Mouse (Mus musculus): ENCODE measurements around the gene Fam189a2. TPM values are rescaled to one million over a fixed set of nuclear protein-coding genes. Genes with fewer than 3 reads are reported as not detected.

The Fam189a2 gene
- 0.24 TPM for polyA plus RNA-seq (2017; shearing (Covaris generic))

DNA sequence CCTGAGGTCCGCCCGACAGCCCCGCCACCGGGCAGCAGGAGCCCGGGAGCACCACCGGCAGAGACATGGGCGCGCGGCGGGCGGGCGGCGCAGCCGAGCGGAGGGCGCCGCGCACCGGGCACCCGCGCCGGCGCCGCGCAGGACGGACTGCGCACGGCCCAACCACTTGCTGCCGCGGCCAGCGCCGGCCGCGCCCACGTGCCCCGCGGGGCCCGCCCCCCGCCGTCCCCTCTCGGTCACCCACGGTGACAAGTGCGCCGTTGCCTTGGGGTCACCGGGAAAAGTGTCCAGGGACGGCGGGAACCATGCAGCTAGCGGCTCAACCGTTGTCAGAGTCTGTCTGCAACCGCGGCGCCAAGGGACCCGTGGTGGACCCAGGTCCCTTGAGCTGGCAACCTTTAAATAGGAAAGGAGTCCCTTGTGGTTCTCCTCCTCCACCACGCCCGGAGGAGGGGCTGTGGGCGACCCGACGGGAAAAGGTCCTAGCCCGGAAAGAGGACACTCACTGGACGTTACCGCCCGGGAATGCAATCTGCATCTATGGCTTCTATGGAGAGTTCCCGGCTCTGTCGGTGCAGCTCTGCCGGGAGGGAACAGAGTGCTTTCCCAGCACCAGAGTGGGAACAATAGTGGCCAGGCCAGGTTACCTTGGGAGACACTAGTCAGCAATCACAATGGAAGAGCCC, at the start of gene Fam189a2:
Gene Fam189a2 (minus strand): TSS at position 149 of the 686 bp plus-strand sequence.

Other genes with a start within 250 kb of the Fam189a2 start
- gene Tjp2, start 194.0 kb upstream of the Fam189a2 start, polyA plus RNA-seq (2017; shearing (Covaris generic)) = 22.3 TPM
- gene Fxn, start 249.6 kb upstream of the Fam189a2 start, polyA plus RNA-seq (2017; shearing (Covaris generic)) = 22.3 TPM

All from effector memory CD4-positive, alpha-beta T cell, adult 7 months (primary cell).